Mouse (Mus musculus): ENCODE data around the gene Cebpa.

The Cebpa gene

DNA sequence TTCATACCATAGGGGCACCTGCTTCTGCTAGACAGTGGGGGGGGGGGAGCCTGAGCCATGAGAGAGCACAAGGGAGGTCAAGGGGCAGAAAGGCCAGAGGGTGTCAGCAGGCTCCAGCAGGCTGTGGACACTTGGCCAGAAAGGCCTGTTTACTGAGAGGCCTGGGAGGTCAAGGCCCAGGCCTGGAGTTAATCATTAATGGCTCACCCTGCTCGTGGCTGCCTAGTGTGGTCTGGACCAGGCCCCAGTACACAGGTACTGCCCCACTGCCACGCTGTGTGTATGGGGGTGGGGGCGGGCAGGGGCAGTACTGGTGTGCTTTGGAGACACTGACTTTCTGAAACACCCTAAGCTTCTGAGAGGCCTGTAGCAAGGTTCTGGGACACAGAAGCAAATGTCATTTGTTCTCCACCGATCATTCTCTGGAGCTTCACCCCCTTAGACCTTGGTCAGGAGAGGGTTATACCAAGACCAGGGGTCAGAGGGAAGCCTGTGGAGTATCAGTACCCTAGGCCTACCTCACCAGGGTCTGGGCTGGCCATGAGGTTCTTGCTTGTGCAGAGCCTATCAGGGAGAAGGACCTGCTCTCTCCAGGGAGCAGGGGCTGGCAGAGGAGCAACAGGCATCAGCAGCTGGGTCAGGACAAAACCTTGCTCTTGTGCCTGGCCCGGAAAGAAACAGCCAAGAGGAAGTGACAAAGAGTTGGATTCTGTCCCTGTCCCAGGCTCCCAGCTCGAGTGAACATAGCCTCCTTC lies 24.9 kb downstream of the Cebpa start:
- DNase-seq (ENCODE audit: inconsistent age in 2 of 2, low spot score in 1 of 2), result peak in 1 of 2 experiments; percentile 64

- no peak for DNase-seq (ENCODE audit: inconsistent age in 2 of 2, low spot score in 1 of 2)
Measured at GRCm38 (mm10) chr7:35145068-35145467, 26.0 kb downstream of the Cebpa start.

DNA sequence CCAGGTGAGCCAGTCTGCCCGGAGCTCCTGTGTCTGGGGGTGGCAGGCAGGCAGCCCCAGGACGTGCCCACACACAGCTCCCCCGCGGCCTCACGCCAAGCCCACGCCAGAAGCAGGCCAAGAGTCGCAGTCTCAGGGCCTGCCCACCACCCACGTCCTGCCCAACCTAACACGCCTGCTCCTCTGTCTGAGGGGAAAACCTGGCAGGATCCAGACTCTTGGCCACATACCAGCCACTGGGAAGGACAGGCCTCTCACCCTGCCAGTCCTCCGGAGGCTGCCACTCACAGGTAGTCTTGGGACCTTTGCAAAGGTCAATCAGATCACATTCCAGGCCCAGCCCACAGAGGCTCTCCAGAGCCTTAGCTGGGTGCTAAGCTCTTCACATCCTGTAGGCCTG lies 27.2 kb downstream of the Cebpa start:
- no peak for DNase-seq (ENCODE audit: inconsistent age in 2 of 2, low spot score in 1 of 2)

GRCm38 (mm10) chr7:35149616-35150433 lies 30.7 kb downstream of the Cebpa start:
- no peak for DNase-seq (ENCODE audit: inconsistent age in 2 of 2, low spot score in 1 of 2)

GRCm38 (mm10) chr7:35150860-35151259 lies 31.8 kb downstream of the Cebpa start:
- DNase-seq (ENCODE audit: inconsistent age in 2 of 2, low spot score in 1 of 2), result no peak

DNA sequence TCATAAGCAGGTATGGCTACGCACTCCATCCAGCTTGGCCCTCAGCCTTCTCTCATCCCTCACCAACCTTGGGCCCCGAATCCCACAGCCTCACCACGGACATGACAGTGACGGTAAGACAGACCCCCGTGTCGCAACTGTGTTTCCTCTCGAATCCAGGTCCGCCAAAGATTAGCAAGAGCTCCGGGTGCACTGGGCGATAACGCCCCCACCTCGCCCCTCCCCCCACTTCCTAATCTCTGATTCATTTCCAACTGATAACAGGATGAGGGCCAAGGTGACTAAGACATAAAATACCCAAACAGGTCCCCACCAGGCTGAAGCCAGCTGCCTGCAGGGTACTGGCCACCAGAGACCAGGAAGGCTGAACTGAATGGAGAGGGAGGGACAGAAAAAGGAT lies 35.4 kb downstream of the Cebpa start:
- peak in 1 of 2 experiments; percentile 56 for DNase-seq (ENCODE audit: inconsistent age in 2 of 2, low spot score in 1 of 2)

- no peak for DNase-seq (ENCODE audit: inconsistent age in 2 of 2, low spot score in 1 of 2)
Measured at GRCm38 (mm10) chr7:35156561-35157477, 37.7 kb downstream of the Cebpa start.

GRCm38 (mm10) chr7:35157512-35157911 lies 38.4 kb downstream of the Cebpa start:
- DNase-seq (ENCODE audit: inconsistent age in 2 of 2, low spot score in 1 of 2), result no peak

GRCm38 (mm10) chr7:35162443-35162842 lies 43.4 kb downstream of the Cebpa start:
- no peak for DNase-seq (ENCODE audit: inconsistent age in 2 of 2, low spot score in 1 of 2)

GRCm38 (mm10) chr7:35163600-35163999 lies 44.5 kb downstream of the Cebpa start:
- DNase-seq (ENCODE audit: inconsistent age in 2 of 2, low spot score in 1 of 2), result peak; percentile 23 to 55

- DNase-seq (ENCODE audit: inconsistent age in 2 of 2, low spot score in 1 of 2), result no peak
Measured at GRCm38 (mm10) chr7:35164131-35164530, 45.0 kb downstream of the Cebpa start.

DNA sequence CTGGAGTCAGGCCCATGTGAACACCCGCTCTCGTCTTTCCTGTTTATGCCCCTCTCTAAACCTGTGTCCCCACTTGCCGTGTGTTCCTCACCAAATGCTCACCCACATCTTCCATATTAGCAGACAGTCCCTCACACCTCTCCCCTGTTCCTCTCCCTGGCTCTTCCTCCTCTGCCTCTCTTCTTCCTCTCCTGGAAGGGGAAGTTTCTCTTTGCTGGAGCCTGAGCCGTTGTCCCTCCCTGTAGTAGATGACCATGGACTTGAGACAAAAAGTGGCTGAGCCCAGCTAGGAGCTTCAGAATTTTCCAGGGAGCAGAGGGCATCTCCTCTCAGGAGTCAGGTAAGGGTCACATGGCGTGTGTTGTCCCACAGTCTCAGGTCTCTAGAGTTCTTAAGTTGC lies 47.9 kb downstream of the Cebpa start:
- DNase-seq (ENCODE audit: inconsistent age in 2 of 2, low spot score in 1 of 2), result no peak

DNA sequence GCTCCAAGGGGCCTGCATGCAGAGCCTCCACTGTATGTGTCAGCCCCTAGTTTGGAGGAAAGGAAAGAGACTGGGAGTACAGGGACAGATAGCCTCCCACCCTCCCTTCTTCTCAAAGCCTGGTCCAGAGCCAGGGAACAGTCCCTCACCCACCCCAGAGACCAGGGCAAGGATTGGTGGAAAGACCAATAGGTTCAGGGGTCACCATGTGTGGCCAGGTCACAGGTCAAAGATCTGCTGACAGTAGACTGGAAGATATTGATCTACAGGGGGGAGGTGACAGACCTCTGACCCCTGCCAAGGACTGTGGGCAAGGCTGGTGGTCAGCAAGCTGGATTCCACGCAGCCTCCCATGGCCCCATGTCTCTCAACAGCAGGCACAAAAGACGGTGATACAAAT lies 48.8 kb downstream of the Cebpa start:
- DNase-seq (ENCODE audit: inconsistent age in 2 of 2, low spot score in 1 of 2), result no peak

DNA sequence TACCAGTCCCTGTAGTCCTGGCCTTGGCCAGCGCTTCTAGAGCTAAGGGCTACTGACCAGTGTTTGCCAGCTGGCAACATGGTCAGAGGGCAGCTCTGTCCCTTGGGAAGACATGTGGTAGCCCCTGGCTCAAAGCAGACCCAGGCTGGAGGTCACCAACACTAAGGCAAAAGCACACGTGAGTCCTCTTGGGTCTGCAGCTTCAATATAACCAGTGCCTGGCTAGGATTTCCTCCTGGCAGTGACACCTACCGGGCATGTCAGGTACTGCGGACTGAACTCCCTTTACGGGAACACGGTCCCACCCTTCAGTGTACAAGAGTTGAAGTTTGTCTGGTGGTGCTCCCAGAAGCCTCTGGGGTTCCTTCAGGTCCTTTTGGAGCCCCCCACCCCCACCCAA lies 50.2 kb downstream of the Cebpa start:
- peak; percentile 82 to 97 for DNase-seq (ENCODE audit: inconsistent age in 2 of 2, low spot score in 1 of 2)
